Mouse (Mus musculus) embryonic stem cell, embryonic (primary cell): ENCODE measurements around the gene Hoxb5.

Source experiments
- CTCF ChIA-PET, 4 experiments: fragments of 300-600 bp in 2 of 4; fragments of 350-600 bp in 2 of 4; sonication (Branson Sonifier 250); formaldehyde crosslinking; loops; one replicate each; lab custom pipeline; 2022; ENCODE audit warnings: inconsistent platforms in 2 of 4; lab: Charles Lee
- POLR2A ChIA-PET, 4 experiments: fragments of 300-600 bp in 2 of 4; fragments of 350-600 bp in 2 of 4; sonication (Branson Sonifier 250); formaldehyde crosslinking; loops; one replicate each; lab custom pipeline; 2022; ENCODE audit warnings: antibody characterized with exemption in 4 of 4, inconsistent platforms in 1 of 4; lab: Charles Lee

Gene Hoxb5

DNA sequence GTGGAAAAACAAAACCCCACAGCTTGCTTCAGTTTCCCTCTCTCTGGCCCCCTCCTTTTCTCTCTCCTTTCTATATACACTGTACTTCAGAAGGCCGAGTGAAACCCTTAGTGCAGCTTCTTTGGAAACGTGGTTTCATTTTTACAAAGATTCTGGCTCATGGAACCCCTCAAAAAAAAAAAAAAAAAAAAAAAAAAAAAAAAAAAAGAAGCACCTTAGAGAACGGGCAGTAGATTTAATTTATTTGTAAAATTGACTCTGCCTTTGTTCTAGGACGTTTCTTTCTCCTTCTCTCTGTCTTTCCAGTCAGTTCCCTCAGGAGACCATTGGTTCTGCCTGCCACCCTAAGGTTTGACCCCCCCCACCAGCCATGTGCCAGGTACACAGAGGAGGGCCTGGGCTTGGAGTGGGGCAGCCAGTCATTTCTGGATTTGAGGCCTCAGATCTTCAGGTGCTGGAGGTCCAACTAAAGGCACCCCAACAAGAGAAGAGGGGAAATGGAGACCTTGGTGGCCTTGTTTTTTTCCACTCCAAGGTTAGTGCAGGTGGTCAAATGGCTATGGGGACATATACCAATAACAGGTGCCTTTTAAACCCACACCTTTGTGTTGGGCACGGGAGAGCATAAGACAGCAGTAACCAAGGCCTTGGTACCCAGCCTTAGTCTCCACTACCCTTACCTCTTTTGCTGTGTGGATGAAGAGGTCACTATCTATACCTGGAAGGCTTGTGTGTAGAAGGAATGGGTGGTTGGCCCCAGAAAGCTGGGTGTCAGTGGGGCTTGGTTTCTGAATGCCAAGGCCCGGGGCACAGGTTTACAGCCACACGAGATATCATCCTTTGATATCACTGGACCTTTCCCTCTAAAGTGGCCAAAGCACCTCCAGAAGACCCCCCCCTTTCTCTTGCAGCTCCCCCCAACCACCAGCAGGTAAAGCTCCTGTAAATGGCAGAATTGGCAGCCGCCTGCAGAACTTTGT, 22.4 kb upstream of the Hoxb5 start:
- CTCF ChIA-PET: interaction anchor here (0.6 to 2.8 kb wide), 11 partner anchors 17 to 342 kb away, joined by 3 to 9 read pairs (median 5); no protein-coding TSS in a partner anchor

GRCm38 (mm10) chr11:96281396-96281795, 21.7 kb upstream of the Hoxb5 start:
- ChIA-PET CTCF (interaction anchor here (0.6 to 2.8 kb wide), 8 partner anchors 15 to 306 kb away, joined by 3 to 5 read pairs (median 3); no protein-coding TSS in a partner anchor), POLR2A (interaction anchor here in 1 of 4 experiments (0.6 to 1.3 kb wide), 2 partner anchors 21 to 329 kb away, joined by 5 read pairs; partner anchors contain the start of gene Hoxb5)

More for the DNA sequence above, 22.4 kb upstream of the Hoxb5 start:
- POLR2A ChIA-PET: interaction anchor here in 3 of 4 experiments (0.6 to 2.2 kb wide), 9 partner anchors 9 to 393 kb away, joined by 3 to 9 read pairs (median 5); partner anchors contain the start of genes Hoxb5 (in 1 of the 3), Hoxb6 (in 1 of the 3) and Hoxb9 (in 1 of the 3)

DNA sequence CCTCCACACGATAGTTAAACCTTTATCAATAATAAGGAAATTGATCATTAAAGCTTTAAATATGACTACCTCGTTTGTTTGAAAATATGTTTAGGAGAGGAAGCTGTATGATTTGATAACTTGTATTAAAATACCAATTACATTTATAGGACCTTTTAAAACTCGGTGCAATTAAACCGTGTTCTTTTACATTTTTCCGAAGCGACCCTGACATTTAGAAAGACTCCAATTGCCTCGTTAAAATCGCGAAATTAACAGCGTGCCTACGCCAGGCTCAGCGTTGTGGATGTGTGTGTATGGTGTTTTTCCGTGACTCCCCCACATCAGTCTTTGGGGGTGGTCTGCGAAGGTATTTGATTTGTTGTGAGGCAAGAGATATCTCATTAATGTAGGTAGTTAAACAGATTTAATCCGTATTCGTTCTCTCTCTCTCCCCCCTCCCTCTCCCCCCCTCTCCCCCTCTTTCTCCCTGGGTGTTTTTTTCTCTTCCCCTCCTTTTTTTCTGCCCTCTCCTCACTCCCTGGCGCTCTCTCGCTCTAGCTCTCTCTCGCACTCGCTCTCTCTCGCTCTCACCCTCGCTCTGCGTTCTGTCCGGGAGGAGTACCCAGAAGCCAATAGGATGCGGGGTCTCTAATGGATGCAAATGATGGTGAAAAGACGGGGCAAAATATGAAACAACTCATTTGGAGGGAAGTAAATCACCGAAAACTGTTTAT, 21.1 kb upstream of the Hoxb5 start, which contains the start of gene Hoxb8:
Hoxb8 (plus strand) TSS at position 51 of the 716 bp plus-strand sequence.
- POLR2A ChIA-PET: interaction anchor here in 2 of 4 experiments (0.6 to 1.3 kb wide), 4 partner anchors 11 to 1025 kb away, joined by 3 to 5 read pairs (median 4); partner anchors contain the start of gene Hoxb5 (in 1 of the 2)
- CTCF ChIA-PET: interaction anchor here in 3 of 4 experiments (0.6 to 2.8 kb wide), 8 partner anchors 13 to 296 kb away, joined by 3 to 5 read pairs (median 3); no protein-coding TSS in a partner anchor

GRCm38 (mm10) chr11:96282795-96283430, 20.2 kb upstream of the Hoxb5 start:
- ChIA-PET CTCF (interaction anchor here (0.5 to 1.8 kb wide), 11 partner anchors 10 to 907 kb away, joined by 3 to 9 read pairs (median 4); no protein-coding TSS in a partner anchor), POLR2A (interaction anchor here in 3 of 4 experiments (0.6 to 2.0 kb wide), 13 partner anchors 9 to 532 kb away, joined by 3 to 10 read pairs (median 4); partner anchors contain the start of gene Hoxb9 (in 1 of the 3))

- POLR2A ChIA-PET: interaction anchor here (0.5 to 2.0 kb wide), 19 partner anchors 10 to 1404 kb away, joined by 3 to 8 read pairs (median 3); partner anchors contain the start of gene Hoxb9 (in 3 of the 4)
- CTCF ChIA-PET: interaction anchor here (0.6 to 1.8 kb wide), 21 partner anchors 10 to 569 kb away, joined by 3 to 7 read pairs (median 3); partner anchors contain the start of genes Hoxb13 (in 1 of the 4), Hoxb5 (in 1 of the 4) and Hoxb9 (in 1 of the 4)
These were observed 18.9 kb upstream of the Hoxb5 start for GRCm38 (mm10) chr11:96284041-96284749.

GRCm38 (mm10) chr11:96284774-96285734, 18.1 kb upstream of the Hoxb5 start:
- ChIA-PET POLR2A (interaction anchor here (0.6 to 2.0 kb wide), 14 partner anchors 9 to 428 kb away, joined by 3 to 8 read pairs (median 4); partner anchors contain the start of gene Hoxb9 (in 2 of the 4)), CTCF (interaction anchor here (0.5 to 1.8 kb wide), 22 partner anchors 11 to 568 kb away, joined by 3 to 10 read pairs (median 3); partner anchors contain the start of genes Hoxb13 (in 1 of the 4), Hoxb5 (in 1 of the 4) and Hoxb9 (in 1 of the 4))

DNA sequence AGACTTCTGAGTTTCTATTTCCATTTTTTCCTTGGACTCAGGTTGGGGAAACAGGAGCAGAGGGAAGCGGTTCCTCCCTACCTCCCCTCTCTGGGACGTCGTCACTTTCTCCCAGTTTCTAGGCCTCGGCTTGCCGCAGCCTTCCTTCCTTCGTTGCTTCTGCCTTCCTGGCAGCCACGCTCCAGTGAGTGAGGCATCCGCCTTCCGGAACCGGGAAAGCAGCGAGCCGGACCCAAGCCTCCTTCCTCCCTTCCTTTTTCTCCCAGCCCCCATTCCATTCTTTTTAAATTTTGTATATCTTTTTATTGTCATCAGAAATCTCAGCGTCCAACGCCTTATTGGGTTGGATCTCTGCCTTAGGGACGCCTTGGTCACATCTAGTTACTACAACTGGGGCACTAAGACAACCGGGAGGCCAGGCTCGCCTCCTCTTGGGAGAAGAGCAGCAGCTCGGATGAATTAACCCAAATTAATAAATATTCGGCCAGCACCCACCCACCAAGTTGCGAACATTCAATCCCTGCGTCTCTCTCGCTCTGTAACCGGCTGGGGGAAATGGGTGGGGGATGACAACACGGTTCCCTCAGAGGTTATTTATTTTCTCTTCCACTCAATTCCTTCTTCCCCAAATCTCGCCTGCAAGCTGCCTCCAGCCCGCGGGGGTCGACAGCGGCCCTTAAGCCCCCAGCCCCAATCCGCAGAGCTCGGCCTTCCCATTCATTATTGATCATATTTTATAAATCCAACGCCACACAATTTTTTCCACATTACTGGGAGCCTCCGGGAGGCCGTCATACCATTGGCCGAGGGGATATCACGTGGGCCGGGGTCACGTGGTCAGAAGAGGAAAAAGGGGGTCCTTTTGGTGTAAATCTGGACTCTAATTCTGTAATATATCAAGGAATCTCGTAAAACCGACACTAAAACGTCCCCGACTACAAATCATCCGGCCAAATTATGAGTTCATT, 17.1 kb upstream of the Hoxb5 start, which contains the start of gene Hoxb7:
Hoxb7 (plus strand) TSS at position 853 of the 968 bp plus-strand sequence.
- ChIA-PET CTCF (interaction anchor here in 2 of 4 experiments (0.5 to 1.0 kb wide), 3 partner anchors 9 to 153 kb away, joined by 3 to 10 read pairs (median 3); no protein-coding TSS in a partner anchor), POLR2A (interaction anchor here in 2 of 4 experiments (1.6 to 1.9 kb wide), 3 partner anchors 13 to 427 kb away, joined by 4 to 8 read pairs (median 5); partner anchors contain the start of gene Hoxb9 (in 1 of the 2))

- CTCF ChIA-PET: interaction anchor here in 3 of 4 experiments (0.6 to 1.2 kb wide), 9 partner anchors 9 to 685 kb away, joined by 3 to 4 read pairs (median 3); no protein-coding TSS in a partner anchor
- POLR2A ChIA-PET: interaction anchor here in 1 of 4 experiments (0.6 to 1.6 kb wide), 3 partner anchors 13 to 67 kb away, joined by 3 to 4 read pairs (median 3); no protein-coding TSS in a partner anchor
These were observed 16.3 kb upstream of the Hoxb5 start for GRCm38 (mm10) chr11:96286739-96287385.

- ChIA-PET POLR2A (interaction anchor here in 2 of 4 experiments (0.6 to 1.6 kb wide), 5 partner anchors 12 to 477 kb away, joined by 3 to 4 read pairs (median 3); no protein-coding TSS in a partner anchor), CTCF (interaction anchor here in 3 of 4 experiments (0.6 to 1.2 kb wide), 7 partner anchors 10 to 686 kb away, joined by 3 to 4 read pairs (median 3); no protein-coding TSS in a partner anchor)
These were observed 15.7 kb upstream of the Hoxb5 start for GRCm38 (mm10) chr11:96287411-96287810.

GRCm38 (mm10) chr11:96288455-96289221, 14.5 kb upstream of the Hoxb5 start:
- POLR2A ChIA-PET: interaction anchor here in 2 of 4 experiments (0.6 to 0.7 kb wide), 2 partner anchors 477 to 507 kb away, joined by 3 to 4 read pairs; no protein-coding TSS in a partner anchor
- CTCF ChIA-PET: interaction anchor here in 1 of 4 experiments (0.5 kb wide), 1 partner anchor 110 kb away, joined by 8 read pairs; no protein-coding TSS in a partner anchor

GRCm38 (mm10) chr11:96289293-96289692, 13.8 kb upstream of the Hoxb5 start:
- CTCF ChIA-PET: interaction anchor here in 1 of 4 experiments (0.5 to 0.6 kb wide), 2 partner anchors 10 to 110 kb away, joined by 3 to 8 read pairs; no protein-coding TSS in a partner anchor
- POLR2A ChIA-PET: no interaction called here

GRCm38 (mm10) chr11:96289837-96290236, 13.3 kb upstream of the Hoxb5 start:
- POLR2A ChIA-PET: no interaction called here
- CTCF ChIA-PET: interaction anchor here in 1 of 4 experiments (0.6 kb wide), 1 partner anchor 11 kb away, joined by 3 read pairs; no protein-coding TSS in a partner anchor
